Mouse (Mus musculus): ENCODE data around the gene Camta1.

GRCm38 (mm10) chr4:151105886-151106285, 755.8 kb downstream of the Camta1 start:
- TF ChIP-seq HCFC1 (IDR thresholded peaks at IDR 0.05; ENCODE audit: borderline replicate concordance, insufficient read depth, low read length) = no peak
- TF ChIP-seq MAFK (IDR thresholded peaks at IDR 0.05; ENCODE audit: insufficient read depth, low read depth, low read length) = no peak

Data from ES-E14 (cell line).